Mouse (Mus musculus): ENCODE data around the gene Stk10. TPM values are rescaled to one million over a fixed set of nuclear protein-coding genes. Genes with fewer than 3 reads are reported as not detected.

The Stk10 gene
- total RNA-seq (2023) = 100 to 1,000 TPM; 477 to 557 TPM

DNA sequence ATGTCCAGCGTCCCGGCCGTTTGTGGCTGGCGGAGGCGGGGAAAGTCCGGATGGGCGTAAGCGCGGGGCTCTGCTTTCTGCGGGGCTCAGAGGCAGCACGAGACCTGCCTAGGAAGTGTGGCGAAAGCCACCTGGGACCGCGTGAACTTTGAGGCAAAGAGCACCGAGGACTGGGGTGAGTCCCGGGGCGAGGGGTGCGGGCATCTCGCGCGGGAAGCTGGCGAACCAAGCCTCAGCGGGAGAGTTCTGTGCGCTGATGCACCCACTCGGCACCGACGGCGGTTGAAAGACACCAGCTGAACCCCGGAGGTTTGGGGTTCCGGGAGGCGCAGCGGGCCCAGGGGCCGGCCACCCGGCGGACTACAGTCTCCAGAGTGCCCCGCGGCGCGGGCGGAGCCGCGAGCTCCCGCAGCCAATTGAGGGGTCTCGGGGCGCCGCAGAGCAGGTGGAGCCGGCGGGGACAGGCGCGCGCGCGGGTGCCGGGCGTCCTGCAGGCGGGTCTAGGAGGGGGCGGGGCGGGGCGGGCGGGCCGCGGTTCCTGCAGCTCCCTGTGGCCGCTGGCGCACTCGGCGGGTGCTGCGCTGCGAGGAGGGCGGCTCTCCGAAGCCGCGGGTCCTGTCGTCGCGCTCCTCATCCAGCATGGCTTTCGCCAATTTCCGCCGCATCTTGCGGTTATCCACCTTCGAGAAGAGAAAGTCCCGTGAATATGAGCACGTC is at the start of gene Stk10:
Gene Stk10 (plus strand): TSS at position 541 of the 717 bp plus-strand sequence.

DNA sequence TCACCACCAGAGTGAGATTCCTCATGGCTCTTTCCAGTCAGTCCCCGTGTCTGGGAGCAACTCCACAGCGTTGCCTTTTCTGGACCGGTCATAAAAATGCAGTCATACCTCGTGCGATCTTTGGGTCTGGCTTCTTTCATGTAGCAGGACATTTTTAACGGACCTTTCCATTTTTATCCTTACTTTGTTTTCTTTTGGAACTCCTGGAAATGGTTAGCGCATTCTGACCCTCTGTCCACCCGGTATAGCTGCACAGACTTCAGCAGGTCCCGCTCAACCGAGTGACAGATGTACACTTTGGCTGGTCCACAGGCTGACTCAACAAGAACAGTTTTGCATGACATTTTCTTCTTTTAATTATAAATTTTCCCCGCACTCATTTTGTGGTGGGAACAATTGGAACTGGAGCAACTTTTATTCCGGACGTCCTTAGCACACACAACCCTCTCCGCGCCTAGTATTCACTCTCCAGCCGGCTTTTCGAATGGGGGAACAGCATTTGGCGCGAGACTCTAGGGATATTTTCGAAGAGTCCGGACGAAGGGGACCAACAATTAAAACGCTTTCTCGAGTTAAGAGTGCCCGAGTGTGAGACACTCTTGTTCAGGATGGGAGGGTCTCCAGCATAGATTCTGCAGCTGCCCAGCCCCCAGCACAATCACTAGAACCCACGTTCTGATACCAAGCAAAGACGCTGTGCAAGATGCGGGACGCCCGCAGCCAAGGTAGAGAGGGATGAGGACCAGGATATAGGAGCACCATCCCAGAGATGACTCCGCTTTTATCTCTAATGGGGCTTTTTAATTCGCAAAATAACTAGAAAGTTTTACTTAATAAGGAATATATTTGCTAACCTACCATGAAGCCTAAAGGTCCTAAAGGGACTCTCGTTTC is 987 bp upstream of the Stk10 start, which contains the start of gene Efcab9:
Gene Efcab9 (minus strand): TSS at position 211 of the 894 bp plus-strand sequence.

GRCm38 (mm10) chr11:32642249-32642876 is 109.3 kb downstream of the Stk10 start, which contains the start of gene Fbxw11:
TSS of gene Fbxw11 (plus strand) at chr11:32642724.

Other genes with a start within 250 kb of the Stk10 start
- 100 to 1,000 TPM in 1 of 2 experiments, 10 to 100 TPM in 1; 25.9 to 166 TPM for gene Hba-a1, start 249.8 kb upstream of the Stk10 start, total RNA-seq (2023)
- gene Hbq1b, start 246.3 kb upstream of the Stk10 start, total RNA-seq (2023) = not detected
- 100 to 1,000 TPM in 1 of 2 experiments, 10 to 100 TPM in 1; 12.9 to 122 TPM for gene Hba-a2, start 236.8 kb upstream of the Stk10 start, total RNA-seq (2023)
- gene Hbq1a, start 233.2 kb upstream of the Stk10 start, total RNA-seq (2023) = not detected
- gene Sh3pxd2b, start 185.5 kb upstream of the Stk10 start, total RNA-seq (2023) = 10 to 100 TPM in 1 of 2 experiments, 1 to 10 TPM in 1; 9.4 to 10.0 TPM
- gene Ubtd2, start 77.9 kb upstream of the Stk10 start, total RNA-seq (2023) = 1 to 10 TPM; 2.1 to 5.6 TPM
- 1 to 10 TPM; 3.1 to 6.6 TPM for gene Efcab9, start 1.2 kb upstream of the Stk10 start, total RNA-seq (2023)
- gene Fbxw11, start 109.4 kb downstream of the Stk10 start, total RNA-seq (2023) = 10 to 100 TPM; 58.9 to 87.3 TPM

Data from monocyte, adult 59 days (primary cell).